Mouse (Mus musculus) small intestine, adult 2 months (tissue): Measurements from ENCODE around the gene Adk. TPM values are rescaled to one million over a fixed set of nuclear protein-coding genes. Genes with fewer than 3 reads are reported as not detected.

Source experiments
- H3K27ac ChIP-seq: fragments of 200-500 bp; 2 replicates; pipeline ENCODE4 v1.5.1; 2012; ENCODE audit warnings: low read depth, low read length, control low read depth, inconsistent platforms; ENCODE audit not compliant: insufficient read depth
- H3K27me3 ChIP-seq: fragments of 200-500 bp; 2 replicates; pipeline ENCODE4 v1.6.1; 2012; ENCODE audit warnings: mild to moderate bottlenecking, moderate library complexity, low read length, inconsistent platforms; ENCODE audit not compliant: control insufficient read depth, insufficient read depth
- H3K36me3 ChIP-seq: fragments of 200-500 bp; 2 replicates; pipeline ENCODE4 v1.6.1; 2012; ENCODE audit warnings: mild to moderate bottlenecking, low read length, control low read depth, inconsistent platforms; ENCODE audit not compliant: control insufficient read depth, insufficient read depth
- H3K4me1 ChIP-seq: fragments of 200-500 bp; 2 replicates; pipeline ENCODE4 v1.6.1; 2012; ENCODE audit warnings: low read length, inconsistent platforms, mixed read lengths; ENCODE audit not compliant: control insufficient read depth, insufficient read depth, insufficient read length
- H3K4me3 ChIP-seq: fragments of 200-500 bp; 2 replicates; pipeline ENCODE4 v1.5.1; 2012; ENCODE audit warnings: low read depth, mild to moderate bottlenecking, control low read depth, inconsistent platforms, low read length, moderate library complexity
- CTCF ChIP-seq: fragments of 200-500 bp; IDR thresholded peaks from 2 replicates; pipeline ENCODE4 v1.5.1; 2012; ENCODE audit warnings: low read depth, mild to moderate bottlenecking, control low read depth, inconsistent platforms, low read length, moderate library complexity, mixed read lengths; ENCODE audit not compliant: insufficient replicate concordance, insufficient read length; ENCODE audit errors: extremely low read depth
- POLR2A ChIP-seq: fragments of 200-500 bp; IDR thresholded peaks from 2 replicates; pipeline ENCODE4 v1.6.1; 2012; ENCODE audit warnings: low read depth, mild to moderate bottlenecking, control low read depth, inconsistent platforms, low read length, moderate library complexity
- WGBS: fragments of 180-500 bp; shearing (Covaris S2); methylation state at CpG from one replicate; pipeline ENCODE4 v1.1.7; 2018; 5-methylcytosine and 5-hydroxymethylcytosine counted together
- polyA plus RNA-seq: library from polyadenylated mRNA; depleted of rRNA; stranded (reverse); fragments of >200 nt; gene quantifications from 2 replicates; pipeline ENCODE4 v1.2.3, GENCODE M21; 2012

Adk gene
- polyA plus RNA-seq, 1 experiment: 37.6 TPM

DNA sequence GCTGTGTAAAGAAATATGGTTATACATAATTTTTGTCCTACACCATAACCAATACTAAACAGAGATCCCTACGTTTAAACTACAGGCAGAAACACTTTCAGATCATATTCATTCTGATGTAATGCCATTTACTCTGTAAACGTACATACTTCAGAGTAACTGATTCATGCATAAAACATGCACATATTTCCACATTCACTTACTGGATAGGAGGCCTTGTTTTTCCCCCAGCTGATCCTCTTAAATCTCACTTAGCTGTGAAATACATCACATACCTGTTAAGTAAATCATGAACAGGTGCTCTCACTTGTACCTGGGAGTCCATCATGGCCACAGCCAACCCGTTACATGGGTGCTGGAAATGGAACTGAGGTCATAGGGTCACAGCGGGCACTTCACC lies 285.6 kb downstream of the Adk start:
- Histone ChIP-seq H3K4me3 (no peak overlapping the region), H3K27me3 (no peaks in the 10 kb centered on the region), H3K27ac (no peak overlapping the region), H3K36me3 (no peaks in the 10 kb centered on the region), H3K4me1 (no peaks in the 10 kb centered on the region)
- no peak for TF ChIP-seq CTCF
- WGBS: 91% methylated on average over 4 of the region's 4 CpGs

- Histone ChIP-seq H3K27me3 (no peaks in the 10 kb centered on the region), H3K36me3 (no peaks in the 10 kb centered on the region), H3K4me1 (no peaks in the 10 kb centered on the region), H3K27ac (no peak overlapping the region), H3K4me3 (no peak overlapping the region)
- 92% methylated on average over 1 of the region's 1 CpGs for WGBS
- TF ChIP-seq CTCF (no peak), POLR2A (no peak)
Measured at GRCm38 (mm10) chr14:21341195-21341594, 288.8 kb downstream of the Adk start.

GRCm38 (mm10) chr14:21342984-21343383 lies 290.6 kb downstream of the Adk start:
- TF ChIP-seq CTCF (no peak), POLR2A (no peak)

DNA sequence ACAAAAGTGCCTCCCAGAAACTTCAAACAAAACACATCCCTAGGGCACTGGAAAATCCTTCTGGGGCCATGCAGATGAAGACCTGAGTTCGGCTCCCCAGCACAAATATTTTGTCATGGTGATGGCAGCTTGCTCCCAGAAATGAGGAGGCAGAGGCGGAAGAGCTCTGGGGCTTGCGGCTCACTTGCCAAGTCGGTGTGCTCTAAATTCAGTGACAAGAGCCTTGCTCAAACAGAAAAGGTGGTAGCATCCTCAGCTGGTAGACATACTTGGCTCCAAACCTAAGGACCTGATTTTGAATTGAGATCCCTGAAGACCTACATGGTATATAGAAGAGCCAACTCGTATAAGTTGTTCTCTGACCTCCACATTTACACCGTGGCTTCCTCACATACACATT lies 292.5 kb downstream of the Adk start:
- Histone ChIP-seq H3K4me1 (no peaks in the 10 kb centered on the region), H3K36me3 (no peaks in the 10 kb centered on the region), H3K27ac (no peak overlapping the region), H3K4me3 (no peak overlapping the region), H3K27me3 (no peaks in the 10 kb centered on the region)
- TF ChIP-seq CTCF (no peak), POLR2A (no peak)
- WGBS: 91% methylated on average over 6 of the region's 6 CpGs

More at GRCm38 (mm10) chr14:21342984-21343383, 290.6 kb downstream of the Adk start:
- Histone ChIP-seq H3K27ac (no peak overlapping the region), H3K4me3 (no peak overlapping the region), H3K36me3 (no peaks in the 10 kb centered on the region), H3K4me1 (no peaks in the 10 kb centered on the region), H3K27me3 (no peaks in the 10 kb centered on the region)
- 84% methylated on average over 3 of the region's 3 CpGs for WGBS

GRCm38 (mm10) chr14:21348611-21349260 lies 296.4 kb downstream of the Adk start:
- Histone ChIP-seq H3K27me3 (no peaks in the 10 kb centered on the region), H3K27ac (no peak overlapping the region), H3K36me3 (no peaks in the 10 kb centered on the region), H3K4me1 (no peaks in the 10 kb centered on the region), H3K4me3 (no peak overlapping the region)
- 70% methylated on average over 6 of the region's 6 CpGs for WGBS
- no peak for TF ChIP-seq CTCF
- no peak for TF ChIP-seq POLR2A

DNA sequence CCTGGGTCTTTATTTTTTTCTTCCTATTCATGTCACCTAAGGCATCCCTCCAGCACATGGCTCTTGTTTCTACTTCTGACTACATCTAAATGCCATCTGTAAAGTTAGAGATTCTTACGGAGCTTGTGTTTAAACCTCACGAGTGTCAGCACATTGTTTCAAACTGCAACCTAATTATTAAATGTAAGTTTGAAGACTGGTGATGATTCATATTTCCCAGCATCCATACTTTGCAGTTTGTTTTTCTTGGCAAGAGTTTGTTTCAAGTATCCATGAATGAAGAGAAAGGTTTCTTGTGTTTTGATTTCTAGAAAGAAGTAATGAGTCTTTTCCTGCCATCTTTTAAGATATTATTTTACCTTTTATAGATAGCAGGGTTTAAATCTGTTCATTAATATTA lies 299.3 kb downstream of the Adk start:
- Histone ChIP-seq H3K27me3 (no peaks in the 10 kb centered on the region), H3K4me3 (no peak overlapping the region), H3K4me1 (no peaks in the 10 kb centered on the region), H3K36me3 (no peaks in the 10 kb centered on the region), H3K27ac (no peak overlapping the region)
- WGBS: 81% methylated on average over 2 of the region's 2 CpGs
- TF ChIP-seq POLR2A (no peak), CTCF (no peak)

DNA sequence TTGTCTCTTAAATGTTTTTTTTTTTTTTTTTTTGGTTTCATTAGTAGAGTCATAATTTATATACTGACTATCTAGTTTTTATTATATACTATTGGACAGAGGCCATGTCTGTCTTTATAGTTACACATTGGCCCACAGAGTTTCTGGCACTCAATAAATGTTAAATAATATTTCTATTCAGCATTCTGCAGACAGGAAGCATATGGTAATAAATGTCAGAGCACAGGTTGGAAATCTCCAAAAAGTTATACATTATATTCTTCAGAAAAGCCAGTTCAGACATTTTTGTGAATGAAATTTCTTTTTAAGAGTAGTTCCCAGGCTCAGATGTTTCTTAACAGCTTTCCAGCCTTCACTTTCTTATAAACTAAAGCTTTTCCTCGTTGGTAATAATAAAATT lies 303.9 kb downstream of the Adk start:
- no peak overlapping the region for H3K27ac ChIP-seq
- H3K36me3 ChIP-seq: no peaks in the 10 kb centered on the region
- TF ChIP-seq CTCF (no peak), POLR2A (no peak)
- H3K27me3 ChIP-seq: no peaks in the 10 kb centered on the region
- WGBS: 70% methylated on average over 1 of the region's 1 CpGs
- no peaks in the 10 kb centered on the region for H3K4me1 ChIP-seq
- no peak overlapping the region for H3K4me3 ChIP-seq
